Mouse (Mus musculus) megakaryocyte, embryonic 14.5 days (primary cell): ENCODE data around the gene Glt8d2. TPM values are rescaled to one million over a fixed set of nuclear protein-coding genes. Genes with fewer than 3 reads are reported as not detected.
"Not testable (repeated sequence)": the region's sequence is repeated elsewhere in the genome, so short reads cannot be mapped to it uniquely, and the experiment has no call there.

ENCODE experiments used
- H3K27me3 ChIP-seq: replicated peaks from 2 replicates; pipeline ENCODE3; 2012; ENCODE audit warnings: inconsistent platforms
- H3K36me3 ChIP-seq: replicated peaks from 2 replicates; pipeline ENCODE3; 2012; ENCODE audit warnings: low read length, inconsistent platforms, mixed read lengths
- H3K4me1 ChIP-seq: 2 replicates; pipeline ENCODE4 v1.6.1; 2012; ENCODE audit warnings: inconsistent platforms
- H3K4me3 ChIP-seq: replicated peaks from 2 replicates; pipeline ENCODE3; 2012; ENCODE audit warnings: moderate library complexity, mild to moderate bottlenecking, inconsistent platforms
- H3K9me3 ChIP-seq: 2 replicates; pipeline ENCODE4 v1.6.1; 2012; ENCODE audit warnings: inconsistent platforms
- FLI1 ChIP-seq: IDR thresholded peaks from 2 replicates; pipeline ENCODE4 v1.6.1; 2012; ENCODE audit warnings: low read length, inconsistent platforms, mixed read lengths
- GATA1 ChIP-seq: IDR thresholded peaks from 3 replicates; pipeline ENCODE4 v1.6.1; 2012; ENCODE audit warnings: mixed read lengths, low read length, inconsistent platforms, borderline replicate concordance
- polyA plus RNA-seq: library from polyadenylated mRNA; stranded (reverse); fragments of >175 nt; gene quantifications from 2 replicates; pipeline ENCODE4 v1.2.3, GENCODE M21; 2012; ENCODE audit warnings: low replicate concordance; ENCODE audit not compliant: insufficient read depth

Gene Glt8d2
- polyA plus RNA-seq, 1 experiment, result not detected

DNA sequence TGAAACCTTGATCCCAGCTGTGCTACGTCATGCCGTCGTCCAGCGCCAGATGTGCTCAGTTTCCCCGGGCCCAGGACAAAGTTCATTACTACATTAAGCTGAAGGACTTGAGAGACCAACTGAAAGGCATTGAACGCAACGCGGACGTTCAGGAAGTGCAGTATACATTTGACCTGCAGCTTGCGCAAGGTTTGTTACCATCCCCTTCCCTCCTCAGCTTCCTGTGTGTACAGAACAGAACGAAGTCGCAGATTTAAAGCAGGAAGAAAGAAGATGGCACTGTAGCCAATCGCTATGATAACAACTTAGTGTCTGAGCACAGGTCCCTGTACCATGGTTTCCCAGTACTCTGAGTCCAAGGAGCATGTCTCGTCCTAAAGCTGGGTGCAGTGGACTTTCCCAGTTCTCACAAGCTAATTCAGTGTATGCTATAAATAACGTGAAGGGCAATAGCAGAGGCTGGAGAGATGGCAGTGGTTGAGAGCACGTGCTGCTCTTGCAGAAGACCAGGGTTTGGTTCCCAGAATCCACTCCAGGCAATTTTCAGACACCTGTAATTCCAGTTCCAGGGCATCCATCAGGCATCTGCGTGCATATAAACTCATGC, 43.1 kb downstream of the Glt8d2 start:
- no peaks in the 10 kb centered on the region for H3K9me3 ChIP-seq
- H3K27me3 ChIP-seq, result no peaks in the 10 kb centered on the region
- no peaks in the 10 kb centered on the region for H3K4me1 ChIP-seq
- peaks cover 79% of the 10 kb centered on the region for H3K36me3 ChIP-seq
- TF ChIP-seq FLI1, result no peak
- no peak for TF ChIP-seq GATA1
- no peak overlapping the region for H3K4me3 ChIP-seq

DNA sequence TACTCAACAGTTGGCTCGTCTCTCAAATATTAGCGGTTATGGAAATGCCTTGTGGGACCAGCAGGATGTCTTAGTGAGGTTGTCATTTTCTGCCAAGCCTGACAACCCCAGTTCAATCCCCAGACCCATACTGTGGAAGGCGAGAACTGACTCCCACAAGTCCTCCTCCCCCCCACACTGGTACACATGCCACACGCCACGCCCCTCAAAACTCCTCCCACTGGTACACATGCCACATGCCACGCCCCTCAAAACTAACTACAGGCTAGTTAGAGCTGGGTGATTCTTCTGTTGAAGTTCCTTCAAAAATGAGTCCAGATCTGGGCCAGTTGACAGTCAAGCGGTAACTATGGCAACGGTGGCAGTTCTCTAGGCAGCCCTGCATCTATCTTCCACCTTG, 44.4 kb downstream of the Glt8d2 start:
- Histone ChIP-seq H3K4me3 (no peak overlapping the region), H3K36me3 (peaks cover 79% of the 10 kb centered on the region), H3K4me1 (no peaks in the 10 kb centered on the region), H3K27me3 (no peaks in the 10 kb centered on the region), H3K9me3 (no peaks in the 10 kb centered on the region)
- TF ChIP-seq GATA1 (no peak), FLI1 (no peak)

- H3K36me3 ChIP-seq, result peaks cover 95% of the 10 kb centered on the region
Measured at GRCm38 (mm10) chr10:82641481-82641880, 49.0 kb downstream of the Glt8d2 start.

GRCm38 (mm10) chr10:82639032-82639698, 51.3 kb downstream of the Glt8d2 start:
- Histone ChIP-seq H3K4me3 (no peak overlapping the region), H3K4me1 (peaks cover 4% of the 10 kb centered on the region), H3K27me3 (no peaks in the 10 kb centered on the region), H3K9me3 (no peaks in the 10 kb centered on the region), H3K36me3 (peaks cover 84% of the 10 kb centered on the region)
- TF ChIP-seq FLI1 (no peak), GATA1 (no peak)

More at GRCm38 (mm10) chr10:82641481-82641880, 49.0 kb downstream of the Glt8d2 start:
- Histone ChIP-seq H3K4me1 (no peaks in the 10 kb centered on the region), H3K27me3 (no peaks in the 10 kb centered on the region), H3K9me3 (no peaks in the 10 kb centered on the region), H3K4me3 (no peak overlapping the region)
- TF ChIP-seq GATA1 (no peak), FLI1 (no peak)

- H3K36me3 ChIP-seq, result peaks cover 77% of the 10 kb centered on the region
- no peak overlapping the region for H3K4me3 ChIP-seq
- no peaks in the 10 kb centered on the region for H3K9me3 ChIP-seq
- H3K27me3 ChIP-seq, result no peaks in the 10 kb centered on the region
- no peak for TF ChIP-seq GATA1
- no peak for TF ChIP-seq FLI1
- H3K4me1 ChIP-seq, result peaks cover 19% of the 10 kb centered on the region
Measured at GRCm38 (mm10) chr10:82636321-82636720, 54.1 kb downstream of the Glt8d2 start.

- peaks cover 31% of the 10 kb centered on the region for H3K4me1 ChIP-seq
- no peaks in the 10 kb centered on the region for H3K27me3 ChIP-seq
- no peak overlapping the region for H3K4me3 ChIP-seq
- H3K36me3 ChIP-seq, result peaks cover 57% of the 10 kb centered on the region
- TF ChIP-seq FLI1 (no peak), GATA1 (no peak)
- H3K9me3 ChIP-seq, result no peaks in the 10 kb centered on the region
Measured at GRCm38 (mm10) chr10:82634348-82634747, 56.1 kb downstream of the Glt8d2 start.

DNA sequence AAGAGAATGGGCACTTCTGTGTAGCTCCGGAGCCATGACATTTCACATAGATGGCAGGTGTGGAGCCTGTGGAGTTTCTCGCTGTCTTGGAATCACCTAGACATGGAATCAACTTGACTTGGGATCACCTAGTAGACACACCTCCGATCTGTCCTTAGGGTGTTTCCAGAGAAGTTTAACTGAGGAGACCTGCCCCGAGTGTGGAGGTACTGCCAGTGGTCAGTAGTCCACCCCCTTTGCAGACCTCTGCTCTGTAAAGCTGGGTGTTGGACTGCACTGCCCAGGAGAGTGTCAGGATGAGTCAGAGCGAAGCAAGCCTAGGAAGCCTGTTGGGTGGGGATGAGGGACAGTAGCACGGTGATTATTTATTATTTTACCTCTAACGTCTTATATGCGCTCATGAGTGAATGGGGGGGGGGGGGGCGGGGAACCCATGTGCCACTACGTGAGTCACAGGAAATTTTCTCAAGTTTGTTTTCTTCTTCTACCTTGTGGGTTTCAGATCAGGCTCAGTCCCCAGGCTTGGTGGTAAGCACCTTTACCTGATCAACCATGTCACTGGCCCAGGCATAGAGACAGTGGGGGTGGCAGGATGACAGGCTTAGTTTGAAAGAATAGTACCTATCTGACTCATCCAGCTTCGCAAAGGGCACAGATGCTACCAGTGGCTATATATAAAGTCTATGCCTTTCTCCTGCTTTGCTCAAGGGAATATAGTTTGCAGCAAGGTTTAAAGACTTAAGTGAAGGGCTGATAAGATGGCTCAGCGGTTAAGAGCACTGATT, 57.8 kb downstream of the Glt8d2 start:
- Histone ChIP-seq H3K9me3 (no peaks in the 10 kb centered on the region), H3K36me3 (peaks cover 41% of the 10 kb centered on the region), H3K4me3 (no peak overlapping the region), H3K4me1 (peaks cover 35% of the 10 kb centered on the region), H3K27me3 (no peaks in the 10 kb centered on the region)
- TF ChIP-seq GATA1 (no peak), FLI1 (no peak)

GRCm38 (mm10) chr10:82631133-82631532, 59.3 kb downstream of the Glt8d2 start:
- H3K4me3 ChIP-seq, result peak overlapping the region; percentile 96
- no peaks in the 10 kb centered on the region for H3K27me3 ChIP-seq
- H3K36me3 ChIP-seq, result peaks cover 30% of the 10 kb centered on the region
- TF ChIP-seq FLI1, result no peak
- peaks cover 35% of the 10 kb centered on the region for H3K4me1 ChIP-seq
- no peaks in the 10 kb centered on the region for H3K9me3 ChIP-seq

GRCm38 (mm10) chr10:82630497-82630896, 60.0 kb downstream of the Glt8d2 start:
- H3K27me3 ChIP-seq, result no peaks in the 10 kb centered on the region
- peaks cover 35% of the 10 kb centered on the region for H3K4me1 ChIP-seq
- H3K36me3 ChIP-seq, result peaks cover 28% of the 10 kb centered on the region
- no peaks in the 10 kb centered on the region for H3K9me3 ChIP-seq
- peak overlapping the region; percentile 96 for H3K4me3 ChIP-seq
- TF ChIP-seq GATA1 (no peak), FLI1 (no peak)

DNA sequence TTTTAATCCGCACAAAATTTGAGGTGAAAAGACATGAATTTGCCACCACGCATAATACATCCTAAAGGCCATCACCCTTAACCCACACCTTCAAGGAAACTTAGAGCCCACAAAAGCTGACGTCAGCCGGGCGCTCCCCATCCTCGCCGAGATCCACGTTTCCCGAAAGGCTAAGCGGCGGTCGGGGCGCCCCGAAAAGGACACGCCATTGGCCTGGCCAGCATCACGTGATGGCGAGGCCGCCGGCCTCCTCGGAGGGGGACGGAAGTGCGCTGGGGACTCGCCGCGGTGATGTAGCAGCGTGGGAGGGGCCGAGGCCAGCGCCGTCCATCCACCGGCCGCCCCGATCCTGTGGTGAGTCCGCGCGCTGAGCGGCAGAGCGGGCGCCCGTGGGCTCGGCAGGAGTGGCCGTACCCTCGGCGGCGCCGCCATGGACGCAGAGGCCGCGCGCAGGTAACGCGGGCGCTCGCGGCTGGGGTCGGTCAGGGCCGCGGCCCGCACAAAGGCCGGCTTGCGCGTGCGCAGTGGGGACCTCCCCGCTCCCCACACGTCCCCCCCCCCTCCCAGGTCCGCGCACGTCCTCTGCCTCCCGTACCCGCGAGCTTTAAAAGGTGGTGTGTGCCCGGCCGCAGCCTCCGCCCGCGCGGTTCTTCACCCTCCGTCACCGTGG, 60.7 kb downstream of the Glt8d2 start, which contains the start of gene Tdg:
TSS of gene Tdg (plus strand) at position 243 of the 670 bp plus-strand sequence.
- peaks cover 35% of the 10 kb centered on the region for H3K4me1 ChIP-seq
- not testable (repeated sequence) for H3K9me3 ChIP-seq, H3K27me3 ChIP-seq
- H3K4me3 ChIP-seq, result peak within 1 kb of the TSS; percentile 96
- H3K36me3 ChIP-seq, result peaks cover 23% of the 10 kb centered on the region
